Mouse (Mus musculus) cerebellum, adult 18-20 months (tissue): ENCODE data around the gene Alkbh1.

Source experiments
- DNase-seq, 2 experiments: peaks; one replicate each; pipeline ENCODE4 v3.0.0; 2021

Alkbh1 gene

DNA sequence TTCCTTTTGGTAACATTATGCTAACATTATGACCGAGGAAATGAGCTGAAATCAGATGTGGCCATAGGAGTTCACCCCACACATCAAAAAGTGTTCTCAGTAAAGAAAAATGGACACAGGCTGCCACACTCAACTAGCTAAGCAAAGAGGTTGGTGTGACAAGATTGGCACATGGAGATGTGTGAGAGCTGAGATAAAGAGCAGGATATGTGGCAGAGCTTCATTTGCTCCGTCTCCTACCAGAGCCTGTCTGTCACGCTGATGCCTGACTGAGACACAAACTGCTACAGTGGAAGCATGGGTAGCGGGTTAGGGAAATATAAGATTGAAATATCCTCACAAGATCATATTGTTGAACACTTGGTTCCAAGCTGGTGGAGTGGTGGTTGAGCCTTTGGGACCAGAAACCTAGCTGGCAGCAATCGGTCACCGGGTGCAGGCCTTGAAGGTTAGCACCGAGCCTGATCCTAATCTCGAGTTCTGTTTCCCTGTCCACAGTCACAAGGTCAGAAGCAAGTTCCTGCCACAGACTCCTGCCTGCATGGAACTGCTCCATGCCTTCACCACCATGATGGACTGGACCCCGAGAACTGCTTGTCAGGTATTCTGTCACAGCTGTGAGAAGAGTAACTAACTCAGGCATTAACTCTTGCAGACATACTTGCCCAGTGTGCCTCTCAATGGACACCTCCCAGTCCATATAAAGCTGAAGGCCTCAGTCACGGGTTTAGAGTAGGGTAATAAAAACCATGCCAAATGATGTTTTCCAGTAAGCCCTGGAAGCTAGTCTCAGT, 63.0 kb downstream of the Alkbh1 start:
- no peak for DNase-seq

DNA sequence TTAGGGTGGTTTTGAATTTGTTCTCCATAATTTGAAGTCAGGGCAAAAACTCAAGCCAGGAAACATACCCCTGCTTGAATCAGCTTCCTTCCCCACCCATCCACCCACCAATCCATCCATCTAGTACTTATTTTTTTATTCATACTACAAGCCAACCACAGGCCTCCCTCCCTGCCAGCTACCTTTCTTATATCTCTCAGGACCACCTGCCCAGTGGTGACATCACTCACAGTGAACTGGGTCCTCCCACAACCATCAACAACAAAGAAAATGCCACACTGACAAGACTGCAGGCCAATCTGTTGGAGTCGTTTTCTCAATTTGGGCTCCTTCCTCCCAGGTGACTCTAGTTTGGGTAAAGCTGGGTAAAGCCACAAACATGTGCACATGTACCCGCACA, 64.3 kb downstream of the Alkbh1 start:
- DNase-seq = no peak
